Mouse (Mus musculus) thymus, postnatal 0 days (tissue): ENCODE measurements around the gene Adprm. TPM values are rescaled to one million over a fixed set of nuclear protein-coding genes. Genes with fewer than 3 reads are reported as not detected.

Experiments
- DNase-seq: peaks from one replicate; pipeline ENCODE4 v3.0.0-alpha.2; 2015; ENCODE audit warnings: low spot score
- polyA plus RNA-seq: library from polyadenylated mRNA; unstranded; fragments of >200 nt; fragmentation: Nextera tagmentation; extraction: Ambion mirVana; gene quantifications from 2 replicates; pipeline ENCODE4 v1.2.1, GENCODE M21; 2015

Adprm gene
- polyA plus RNA-seq, 1 experiment from 2014 or later: 42.4 TPM

DNA sequence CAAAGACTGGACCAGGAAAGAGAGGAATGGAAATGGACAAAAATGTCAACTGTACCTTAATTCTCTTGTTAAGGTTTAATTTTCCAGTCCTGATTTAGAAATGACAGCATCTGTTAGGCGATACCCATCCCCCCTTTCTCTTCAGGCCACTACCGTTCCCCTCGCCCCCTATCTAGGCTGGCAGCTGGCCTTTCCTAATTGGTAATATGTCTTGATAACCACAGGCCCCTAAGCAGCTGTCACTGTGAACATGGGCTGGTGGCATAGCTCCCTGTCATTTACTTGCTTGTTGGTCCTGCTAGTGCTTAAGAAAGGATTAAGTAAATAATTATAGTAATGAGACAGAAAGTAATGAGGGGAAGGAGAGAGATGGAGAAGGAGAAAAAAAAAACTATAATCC, 25.0 kb upstream of the Adprm start:
- DNase-seq: no peak

DNA sequence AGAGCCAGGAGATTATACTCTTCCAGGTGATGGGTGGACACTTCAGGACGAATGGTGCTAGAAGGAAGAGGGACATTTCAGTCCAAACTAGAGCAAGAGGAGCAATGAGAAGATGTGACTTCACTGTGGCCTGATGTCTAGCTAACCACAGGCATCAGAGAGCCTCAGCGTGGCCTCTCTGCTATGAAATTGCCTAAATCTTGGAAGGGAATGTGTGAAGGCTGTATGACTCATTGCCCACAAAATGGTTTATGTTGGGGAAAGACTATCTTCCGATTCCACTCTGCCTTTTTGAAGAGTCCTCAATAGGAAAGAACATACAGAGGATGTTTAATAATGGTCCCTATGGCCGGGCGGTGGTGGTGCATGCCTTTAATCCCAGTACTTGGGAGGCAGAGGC, 24.4 kb upstream of the Adprm start:
- DNase-seq: no peak

DNA sequence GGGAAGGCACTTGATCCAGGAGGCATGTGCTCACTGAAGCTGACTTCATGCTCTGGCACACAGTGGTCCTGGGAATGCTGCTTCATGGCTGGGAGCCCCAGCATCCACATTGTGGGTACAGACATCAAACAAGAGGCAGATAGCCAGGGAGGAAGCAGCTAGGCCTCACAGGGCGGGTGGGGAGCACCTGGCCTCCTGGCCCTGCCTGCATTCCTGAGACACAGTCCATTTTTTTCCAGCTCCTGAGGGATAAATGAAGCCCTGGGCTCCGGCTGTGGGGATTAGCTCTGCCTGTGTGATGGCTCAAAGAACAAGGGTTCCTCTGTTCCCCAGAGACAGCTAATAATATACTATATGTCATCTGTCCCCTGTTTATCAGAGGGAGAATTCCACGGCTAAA, 22.6 kb upstream of the Adprm start:
- no peak for DNase-seq

DNA sequence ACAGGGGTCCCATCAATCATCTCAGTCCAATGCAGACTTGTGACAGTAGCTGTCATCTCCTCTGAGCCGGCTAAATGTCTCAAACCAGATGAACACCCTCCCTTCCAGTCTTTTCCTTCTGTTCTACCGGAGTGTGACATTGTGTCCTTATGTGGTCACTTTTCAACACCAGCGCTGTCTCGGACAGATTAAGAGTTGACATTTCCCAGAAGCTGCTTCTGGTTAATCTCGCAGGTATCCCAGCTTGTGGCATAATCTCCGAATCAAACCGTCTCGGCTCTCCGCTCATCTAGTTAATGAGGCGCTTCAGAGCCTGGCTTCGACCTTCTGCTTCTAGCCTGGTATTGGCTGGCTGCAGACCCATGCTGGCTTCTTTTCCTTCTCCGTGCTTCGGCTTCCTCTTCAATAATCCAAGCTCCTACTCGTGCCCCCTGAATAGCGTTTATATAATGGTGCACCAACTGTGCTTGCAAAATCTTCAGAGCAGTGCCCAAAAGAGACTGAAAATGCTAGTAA, 20.3 kb upstream of the Adprm start:
- DNase-seq: no peak

DNA sequence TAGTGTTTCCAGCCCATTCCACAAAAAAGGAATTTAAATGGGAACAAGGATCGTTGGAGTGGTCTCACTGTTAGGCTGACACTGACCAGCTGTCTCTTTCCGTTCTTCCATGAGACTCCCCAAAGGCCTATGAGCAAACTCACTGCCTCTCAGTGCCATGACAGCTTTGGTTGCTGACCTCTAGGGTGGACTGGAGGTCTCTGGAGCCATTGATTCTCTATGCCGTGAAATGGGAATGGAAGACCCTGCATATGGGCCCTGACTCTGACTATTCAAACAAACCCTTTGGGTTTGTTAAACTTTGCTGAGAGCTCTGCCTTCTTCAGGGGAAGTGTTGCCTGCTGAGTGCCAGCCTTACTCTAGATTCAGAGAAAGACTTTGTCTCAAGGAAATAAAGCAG, 15.3 kb upstream of the Adprm start:
- no peak for DNase-seq

DNA sequence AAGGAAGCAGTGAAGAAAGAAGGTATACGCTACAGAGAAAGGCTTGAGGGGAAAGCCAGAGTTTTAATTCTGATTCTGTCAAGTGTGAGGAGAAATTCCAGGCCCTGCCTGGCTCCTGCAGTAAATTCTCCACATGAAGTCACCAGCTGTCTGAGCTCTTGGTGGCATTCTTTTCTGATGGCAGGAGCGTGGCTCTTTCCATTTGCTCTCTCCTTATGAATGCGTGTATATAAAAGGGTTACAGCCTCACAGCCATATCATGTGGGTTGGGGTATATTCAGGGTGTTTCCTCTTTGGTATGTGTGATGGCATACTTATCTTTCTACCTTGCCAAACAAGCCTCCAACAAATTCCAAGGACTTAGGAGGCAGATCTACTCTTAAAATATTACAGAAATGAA, 10.3 kb upstream of the Adprm start:
- DNase-seq: no peak

DNA sequence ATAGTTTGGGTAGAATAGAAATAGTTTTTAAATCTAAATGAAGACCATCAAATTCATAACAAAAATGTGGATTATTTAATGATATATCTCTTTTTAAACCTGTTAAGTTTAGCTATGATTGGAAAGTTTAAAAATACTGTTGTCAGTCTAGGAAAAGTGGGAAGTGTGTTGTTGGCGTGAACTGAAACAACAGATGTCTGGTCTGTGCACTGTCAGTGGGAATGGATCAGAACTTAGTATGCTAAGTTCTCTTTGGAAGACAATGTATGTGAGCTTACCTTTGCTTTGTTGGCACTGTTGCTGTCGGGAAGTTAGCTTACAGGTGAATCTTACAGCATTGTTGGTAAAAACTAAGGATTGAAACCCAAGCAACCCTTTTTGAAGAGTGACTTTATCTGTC, 8.9 kb upstream of the Adprm start:
- DNase-seq: no peak

DNA sequence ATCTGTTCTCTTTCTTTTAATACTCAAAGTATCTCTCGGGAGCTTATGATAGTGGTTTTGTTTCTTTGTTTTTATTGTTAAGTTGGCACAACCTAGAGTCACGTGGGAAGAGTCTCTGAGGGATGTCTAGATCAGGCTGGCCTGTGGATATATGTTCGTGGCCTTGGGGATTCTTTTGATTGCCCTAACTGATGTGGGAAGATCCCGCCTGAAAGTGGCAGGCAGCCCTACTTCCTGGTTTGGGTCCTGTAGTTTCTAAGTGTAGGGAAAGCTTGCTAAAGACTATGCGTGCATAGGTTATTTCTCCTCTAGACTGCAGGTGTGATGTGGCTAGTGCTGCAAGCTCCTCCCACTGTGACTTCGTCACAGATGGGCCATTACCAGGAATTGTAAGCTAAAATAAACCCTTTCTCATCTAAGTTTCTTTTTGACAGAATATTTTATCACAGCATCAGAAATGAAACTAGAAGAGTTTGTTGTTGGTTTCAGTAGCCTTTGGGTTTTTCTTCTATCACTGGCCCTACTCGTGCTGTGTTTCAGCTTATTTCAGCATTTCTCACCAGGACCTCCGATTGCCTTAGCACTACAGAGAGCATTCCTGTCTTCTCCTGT, 2.5 kb upstream of the Adprm start:
- no peak for DNase-seq

DNA sequence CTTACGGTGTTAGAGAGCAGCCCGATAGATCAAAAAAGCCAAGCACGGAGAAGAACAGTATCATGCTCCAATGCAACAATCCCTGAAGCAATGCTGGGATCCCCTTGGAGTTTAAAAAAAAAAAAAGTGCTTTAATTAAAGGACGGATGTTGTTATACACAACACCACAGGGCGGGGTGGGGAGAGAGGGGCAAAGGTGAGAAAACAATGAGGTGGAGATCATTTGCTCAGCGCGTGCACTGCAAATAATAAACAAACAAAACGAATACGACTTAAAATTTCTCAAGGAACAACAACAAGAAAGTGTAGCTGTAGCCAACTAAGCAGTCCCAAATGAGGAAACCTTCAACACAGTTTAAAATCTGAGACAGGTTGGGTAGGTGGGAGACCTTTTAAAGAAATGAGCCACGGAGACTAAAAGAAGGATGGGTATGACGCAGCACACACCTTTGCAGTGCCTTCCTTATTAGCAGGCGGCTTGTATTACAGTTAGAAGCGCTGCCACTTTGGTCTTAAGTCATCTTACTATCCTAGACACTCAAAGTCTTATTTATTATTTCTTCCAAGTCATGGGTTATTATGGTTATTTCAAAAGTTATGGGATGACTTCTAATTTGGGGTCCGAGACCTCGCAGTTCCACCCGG, 596 bp downstream of the Adprm start:
- no peak for DNase-seq

DNA sequence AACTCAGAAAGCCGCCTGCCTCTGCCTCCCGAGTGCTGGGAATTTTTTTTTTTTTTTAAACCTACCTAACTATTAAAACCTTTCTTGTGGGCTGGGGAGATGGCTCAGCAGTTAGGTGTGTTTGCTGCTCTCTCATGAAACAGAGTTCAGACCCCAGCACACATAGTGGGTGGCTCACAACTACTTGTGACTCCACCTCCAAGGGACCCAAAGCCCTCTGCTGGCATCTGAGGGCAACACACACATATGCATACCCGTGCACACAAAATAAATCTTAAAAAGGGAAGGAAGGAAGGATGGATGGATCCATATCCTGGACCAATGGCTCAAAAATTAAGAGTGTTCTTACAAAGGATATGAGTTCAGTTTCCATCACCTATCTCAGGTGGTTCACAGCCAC, 3.1 kb downstream of the Adprm start:
- no peak for DNase-seq

DNA sequence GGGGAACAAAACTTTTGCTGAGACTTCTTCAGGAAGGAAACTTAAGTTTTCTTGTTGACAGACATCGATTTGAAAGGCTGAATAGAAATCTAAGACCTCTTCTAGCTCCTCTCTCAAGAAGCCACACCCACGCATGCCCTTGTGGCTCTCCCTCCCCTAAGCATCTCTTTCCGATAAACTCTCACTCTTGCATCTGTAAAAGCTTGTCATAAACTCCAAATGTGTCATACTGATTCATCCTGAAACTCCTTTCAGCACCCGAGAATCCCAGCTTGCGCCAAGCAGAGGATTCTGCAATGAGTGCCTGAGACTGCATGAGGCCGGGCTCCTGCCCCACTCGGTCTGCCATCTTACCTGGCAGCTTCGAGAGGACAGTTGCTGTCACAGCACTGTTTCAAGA, 3.9 kb downstream of the Adprm start:
- DNase-seq: no peak

DNA sequence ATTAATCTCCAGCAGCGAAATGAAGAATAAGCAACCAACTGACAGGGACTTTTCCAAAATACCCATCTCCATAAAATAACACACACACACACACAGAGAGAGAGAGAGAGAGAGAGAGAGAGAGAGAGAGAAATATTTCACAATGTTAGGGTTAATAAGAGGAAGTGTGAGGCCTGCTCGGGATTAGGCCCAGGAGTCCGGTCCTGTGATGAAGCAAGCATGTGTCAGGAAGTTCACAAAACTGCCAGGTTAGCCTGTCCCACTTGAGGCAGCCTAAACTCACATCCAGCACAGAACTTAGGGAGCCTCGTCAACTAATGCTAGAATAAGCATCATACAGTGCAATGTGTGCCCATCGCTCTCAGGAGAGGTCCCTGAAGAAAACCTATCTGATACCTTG, 5.2 kb downstream of the Adprm start:
- DNase-seq: no peak

DNA sequence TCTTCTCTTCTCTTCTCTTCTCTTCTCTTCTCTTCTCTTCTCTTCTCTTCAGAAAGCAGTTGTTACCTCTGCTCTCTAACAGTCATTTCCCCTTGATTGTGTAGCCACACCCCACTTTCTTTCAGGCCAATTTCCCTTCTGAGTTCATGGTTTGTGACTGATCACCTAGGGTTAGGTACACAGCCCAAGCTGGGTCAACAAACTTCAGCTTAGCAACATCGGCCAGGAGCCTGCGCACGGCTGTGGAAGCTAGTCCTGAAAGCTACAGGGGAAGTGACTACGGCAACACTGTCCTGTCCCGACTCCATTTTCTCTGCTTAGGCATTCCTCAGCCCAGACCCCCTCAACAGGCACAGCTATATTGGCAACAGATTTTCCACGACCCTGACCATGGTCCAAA, 7.4 kb downstream of the Adprm start:
- no peak for DNase-seq

DNA sequence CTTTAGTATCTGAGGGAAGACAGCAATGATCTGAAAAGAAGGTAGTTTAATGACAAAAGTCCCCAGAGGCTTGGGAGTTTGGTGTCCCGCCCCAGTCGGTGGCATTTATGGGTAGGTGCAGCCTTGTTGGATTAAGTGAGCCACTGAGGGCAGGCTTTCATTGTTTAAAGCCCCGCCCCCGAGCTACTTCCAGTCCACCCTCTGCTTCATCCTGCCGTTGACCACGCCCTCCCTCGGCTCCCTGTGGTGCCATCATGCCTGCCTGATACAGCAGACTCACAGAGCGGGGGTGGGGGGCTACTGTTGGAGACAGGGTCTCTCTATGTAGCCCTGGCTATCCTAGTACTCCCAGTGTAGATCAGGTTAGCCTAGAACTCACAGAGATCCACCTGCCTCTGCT, 9.4 kb downstream of the Adprm start:
- no peak for DNase-seq

DNA sequence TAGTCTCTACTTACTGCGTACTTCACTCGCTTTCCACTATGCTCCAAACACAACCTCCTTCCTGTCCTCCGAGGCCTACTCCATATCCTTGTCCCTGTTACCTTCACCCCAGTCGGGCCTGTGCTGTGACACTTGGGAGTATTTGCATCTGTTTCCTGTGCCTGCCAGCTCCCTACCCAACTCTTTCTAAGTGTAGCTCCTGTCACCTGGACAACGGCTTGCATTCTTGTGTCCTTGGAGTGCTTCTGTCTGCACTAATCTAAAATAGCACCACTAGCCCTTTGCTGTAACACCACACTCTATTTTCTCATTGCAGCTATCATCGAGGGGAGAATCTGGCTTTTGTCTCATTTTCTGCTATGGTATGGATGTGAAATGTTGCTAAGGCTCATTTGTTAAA, 11.9 kb downstream of the Adprm start:
- DNase-seq: no peak

DNA sequence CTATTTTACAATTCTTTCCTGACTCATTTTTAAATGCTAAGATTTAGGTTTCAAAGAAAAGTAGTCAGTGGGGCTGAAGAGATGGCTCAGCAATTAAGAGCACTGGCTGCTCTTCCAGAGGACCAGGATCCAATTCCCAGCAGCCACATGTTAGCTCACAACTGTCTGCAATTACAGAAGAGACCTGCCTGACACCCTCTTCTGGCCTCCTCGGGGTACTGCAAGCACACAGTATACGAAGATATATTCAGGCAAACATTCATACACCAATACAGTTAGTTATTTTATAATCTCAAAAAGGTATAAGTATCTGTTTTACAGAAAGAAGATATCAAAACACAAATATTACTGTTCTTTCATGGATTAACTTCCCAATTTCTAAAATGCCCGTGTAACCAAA, 12.6 kb downstream of the Adprm start:
- DNase-seq: no peak

DNA sequence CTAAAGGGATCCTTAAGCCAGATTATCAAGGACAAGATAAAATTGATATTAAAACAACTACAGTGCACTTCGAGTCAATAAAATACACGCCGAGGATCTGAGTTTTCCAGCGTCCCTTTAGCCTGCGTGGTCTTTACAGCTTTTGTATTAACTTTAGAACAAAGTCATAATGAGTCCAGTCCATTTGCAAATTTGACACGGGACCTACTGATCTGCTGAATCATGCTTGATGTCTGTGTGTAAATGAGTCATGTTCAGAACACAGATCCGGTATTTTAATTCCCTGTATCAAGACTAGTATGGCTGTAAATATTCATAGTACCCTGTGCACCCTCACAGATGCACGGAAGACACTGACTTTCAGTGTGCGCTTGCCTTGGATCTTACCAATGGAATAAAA, 15.5 kb downstream of the Adprm start:
- no peak for DNase-seq

DNA sequence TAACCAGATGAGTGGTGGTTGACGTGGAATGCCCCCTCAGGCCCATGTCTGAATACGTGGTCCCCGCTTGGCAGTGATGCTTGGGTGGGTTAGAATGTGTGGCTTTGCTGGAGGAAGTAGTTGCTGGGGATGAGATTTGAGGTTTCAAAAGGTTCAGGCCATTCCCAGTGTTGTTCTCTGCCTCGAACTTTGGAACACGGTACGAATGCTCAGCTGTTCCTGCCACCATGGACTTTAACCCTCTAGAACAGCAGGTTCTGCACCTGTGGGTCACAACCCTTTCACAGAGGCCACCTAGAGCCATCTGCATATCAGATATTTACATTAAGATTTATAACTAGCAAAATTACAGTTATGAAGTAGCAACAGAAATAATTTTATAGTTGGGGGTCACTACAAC, 16.2 kb downstream of the Adprm start:
- DNase-seq: no peak

DNA sequence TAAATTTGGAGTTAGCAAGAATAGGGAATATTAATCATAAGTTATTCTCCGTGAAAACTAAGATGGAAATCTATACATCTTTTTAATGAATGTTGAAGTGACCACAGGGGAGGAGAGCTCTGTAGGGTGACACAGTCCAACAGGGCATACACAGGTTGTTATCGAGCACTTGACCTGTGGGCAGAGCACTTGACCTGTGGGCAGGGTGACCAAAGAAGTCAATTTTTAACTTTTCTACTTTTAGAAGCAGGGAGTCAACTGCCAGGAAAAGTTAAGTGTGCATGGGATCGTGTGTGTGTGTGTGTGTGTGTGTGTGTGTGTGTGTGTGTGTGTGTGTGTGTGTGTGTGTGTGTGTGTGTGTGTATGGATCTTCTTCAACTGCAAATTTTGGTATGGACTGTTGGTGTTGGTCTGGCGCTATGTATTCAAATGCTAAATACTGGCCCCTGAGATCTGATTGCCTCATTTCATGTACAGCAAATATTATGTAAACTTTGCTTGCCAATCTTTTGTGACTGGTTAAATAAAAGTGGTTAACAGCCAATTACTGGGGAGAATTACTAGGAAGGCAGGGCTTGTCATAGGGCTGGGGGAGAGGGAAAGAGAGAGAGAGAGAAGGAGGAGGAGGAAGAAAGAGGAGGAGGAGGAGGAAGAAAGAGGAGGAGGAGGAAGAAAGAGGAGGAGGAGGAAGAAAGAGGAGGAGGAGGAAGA, 17.5 kb downstream of the Adprm start:
- no peak for DNase-seq

DNA sequence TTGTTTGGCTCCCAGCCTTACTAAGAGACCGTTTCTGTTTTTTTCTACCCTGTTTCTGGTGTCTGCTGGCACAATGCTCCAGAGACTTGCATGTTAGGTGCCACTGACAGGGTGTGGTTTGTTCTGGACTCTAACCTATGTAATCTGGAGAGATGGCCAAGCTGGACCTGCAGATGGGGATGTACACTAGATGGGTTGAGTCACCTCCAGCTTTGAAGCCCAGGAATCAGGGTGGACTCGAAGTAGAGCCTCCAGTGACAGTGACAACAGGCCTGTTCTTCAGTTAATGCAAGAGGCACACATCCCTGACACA, 20.8 kb downstream of the Adprm start:
- no peak for DNase-seq

DNA sequence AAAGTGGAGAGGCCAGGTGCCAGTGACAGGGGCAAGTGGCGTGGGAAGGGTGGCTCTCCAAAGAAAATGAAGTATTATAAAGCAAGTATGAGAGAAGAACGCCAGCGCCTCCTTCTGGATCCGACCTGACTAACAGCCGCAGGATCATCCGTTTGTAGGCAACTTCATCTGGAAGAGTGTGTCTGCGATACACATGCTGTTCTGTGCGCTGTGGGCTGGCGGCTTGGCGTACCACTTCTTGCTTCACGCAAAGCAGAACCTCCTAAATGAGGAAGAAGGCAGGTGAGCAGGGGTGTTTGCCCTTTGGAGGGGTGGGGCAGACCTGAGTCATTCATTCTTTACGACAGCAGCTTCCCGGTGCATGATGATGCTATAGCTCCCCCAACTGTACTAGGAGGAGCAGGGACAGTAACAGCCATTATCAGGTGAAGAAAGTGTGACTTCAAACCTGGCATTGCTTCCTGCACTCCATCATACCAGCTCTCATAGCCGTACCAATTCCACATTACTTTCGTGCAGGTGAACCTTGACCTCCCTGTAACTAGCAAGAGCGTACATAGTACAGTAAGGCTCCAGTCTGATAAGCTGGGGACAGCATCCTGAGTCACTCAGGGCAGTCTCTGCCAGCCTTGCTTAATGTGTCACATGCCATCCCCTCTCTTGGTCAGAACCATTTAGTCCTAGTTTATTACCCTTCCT, 21.3 kb downstream of the Adprm start:
- DNase-seq: no peak

DNA sequence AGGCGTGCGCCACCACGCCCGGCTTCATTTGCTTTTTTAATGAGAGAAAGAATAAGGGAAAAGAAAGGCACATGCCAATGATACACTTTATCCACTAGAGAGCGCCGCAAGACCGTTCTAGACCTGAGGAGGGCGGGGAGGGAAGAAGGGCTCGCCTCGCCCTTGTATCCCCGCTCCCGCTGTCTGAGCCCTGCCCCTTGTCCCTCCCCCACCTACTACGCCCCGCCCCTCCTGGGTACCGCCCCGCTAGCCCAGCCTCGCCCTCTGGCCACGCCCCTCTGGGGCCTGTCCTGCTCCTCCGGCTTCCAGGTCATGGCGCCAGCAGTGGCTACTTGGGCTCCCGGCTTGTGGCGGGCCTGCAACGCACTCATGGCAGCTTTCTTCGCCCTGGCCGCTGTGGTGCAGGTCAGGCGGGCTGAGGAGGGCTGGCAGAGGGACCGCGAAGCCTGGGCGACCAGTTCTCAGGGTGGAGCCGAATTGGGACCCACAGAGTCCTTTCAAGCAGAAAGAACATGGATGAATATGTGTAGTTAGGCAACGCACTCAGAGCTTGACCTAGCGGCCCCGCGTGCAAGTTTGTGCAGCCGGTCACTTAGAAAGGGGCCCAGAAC, 27.4 kb downstream of the Adprm start, which contains the start of gene Tmem220:
Tmem220 (plus strand) TSS at position 288 of the 611 bp plus-strand sequence.
- peak; percentile 94 for DNase-seq
